Mouse (Mus musculus) E14TG2a.4 (cell line): ENCODE data around the gene Slc38a1.
"Not testable (repeated sequence)": the region's sequence is repeated elsewhere in the genome, so short reads cannot be mapped to it uniquely, and the experiment has no call there.

Source experiments
- H3K27me3 ChIP-seq: 2 replicates; pipeline ENCODE4 v1.6.1; 2014; ENCODE audit warnings: low read length, control low read depth; ENCODE audit not compliant: insufficient read depth
- H3K36me3 ChIP-seq: 2 replicates; pipeline ENCODE4 v1.6.1; 2014; ENCODE audit warnings: low read length, control low read depth; ENCODE audit not compliant: insufficient read depth
- H3K4me1 ChIP-seq: replicated peaks from 2 replicates; pipeline ENCODE4 v1.6.1; 2014; ENCODE audit warnings: low read depth, low read length, control low read depth
- H3K4me3 ChIP-seq: replicated peaks from 2 replicates; pipeline ENCODE4 v1.5.1; 2014; ENCODE audit warnings: mild to moderate bottlenecking, low read length
- H3K9me3 ChIP-seq: 2 replicates; pipeline ENCODE4 v1.6.1; 2014; ENCODE audit warnings: low read length, control low read depth
- CTCF ChIP-seq: conservative IDR thresholded peaks from 2 replicates; pipeline ENCODE4 v1.5.1; 2014; ENCODE audit warnings: low read length
- NANOG ChIP-seq: IDR thresholded peaks from 2 replicates; pipeline ENCODE4 v1.6.1; 2014; ENCODE audit warnings: borderline replicate concordance, low read length, mixed read lengths
- POU5F1 ChIP-seq: IDR thresholded peaks from 2 replicates; pipeline ENCODE4 v1.6.1; 2014; ENCODE audit warnings: low read length, borderline replicate concordance

Gene Slc38a1

GRCm38 (mm10) chr15:96634670-96635405, 7.9 kb downstream of the Slc38a1 start:
- TF ChIP-seq NANOG (no peak), CTCF (no peak), POU5F1 (no peak)
- Histone ChIP-seq H3K4me3 (peak overlapping the region; percentile 63), H3K4me1 (peaks cover 88% of the 10 kb centered on the region), H3K27me3 (no peaks in the 10 kb centered on the region), H3K36me3 (peaks cover 52% of the 10 kb centered on the region), H3K9me3 (no peaks in the 10 kb centered on the region)

- Histone ChIP-seq H3K9me3 (no peaks in the 10 kb centered on the region), H3K27me3 (no peaks in the 10 kb centered on the region), H3K4me1 (peaks cover 77% of the 10 kb centered on the region), H3K36me3 (peaks cover 42% of the 10 kb centered on the region), H3K4me3 (no peak overlapping the region)
- peak; percentile 51 for TF ChIP-seq CTCF
- no peak for TF ChIP-seq POU5F1
These were observed 10.5 kb downstream of the Slc38a1 start for GRCm38 (mm10) chr15:96632201-96632600.

- no peaks in the 10 kb centered on the region for H3K27me3 ChIP-seq
- TF ChIP-seq CTCF (no peak), POU5F1 (no peak), NANOG (no peak)
- peaks cover 76% of the 10 kb centered on the region for H3K4me1 ChIP-seq
- H3K4me3 ChIP-seq: 0 out of 2 replicates have a peak overlapping the region, but pooled peaks have one; percentile 4
- no peaks in the 10 kb centered on the region for H3K9me3 ChIP-seq
- peaks cover 52% of the 10 kb centered on the region for H3K36me3 ChIP-seq
These were observed 11.5 kb downstream of the Slc38a1 start for GRCm38 (mm10) chr15:96631107-96631718.

GRCm38 (mm10) chr15:96628256-96628655, 14.5 kb downstream of the Slc38a1 start:
- no peak for TF ChIP-seq POU5F1
- TF ChIP-seq CTCF: no peak
- TF ChIP-seq NANOG: no peak
- peaks cover 67% of the 10 kb centered on the region for H3K36me3 ChIP-seq
- H3K4me1 ChIP-seq: peaks cover 60% of the 10 kb centered on the region
- H3K4me3 ChIP-seq: no peak overlapping the region
- H3K9me3 ChIP-seq: no peaks in the 10 kb centered on the region
- H3K27me3 ChIP-seq: no peaks in the 10 kb centered on the region

GRCm38 (mm10) chr15:96626871-96627270, 15.8 kb downstream of the Slc38a1 start:
- H3K36me3 ChIP-seq: peaks cover 70% of the 10 kb centered on the region
- TF ChIP-seq NANOG: no peak
- TF ChIP-seq POU5F1: no peak
- no peak for TF ChIP-seq CTCF

GRCm38 (mm10) chr15:96625012-96625411, 17.7 kb downstream of the Slc38a1 start:
- not testable (repeated sequence) for H3K9me3 ChIP-seq, H3K27me3 ChIP-seq, H3K4me3 ChIP-seq
- peaks cover 74% of the 10 kb centered on the region for H3K36me3 ChIP-seq
- H3K4me1 ChIP-seq: peaks cover 38% of the 10 kb centered on the region

More at GRCm38 (mm10) chr15:96626871-96627270, 15.8 kb downstream of the Slc38a1 start:
- Histone ChIP-seq H3K9me3 (no peaks in the 10 kb centered on the region), H3K27me3 (no peaks in the 10 kb centered on the region), H3K4me3 (no peak overlapping the region), H3K4me1 (peaks cover 50% of the 10 kb centered on the region)

- H3K36me3 ChIP-seq: peaks cover 88% of the 10 kb centered on the region
- H3K27me3 ChIP-seq: no peaks in the 10 kb centered on the region
- peak; percentile 57 for TF ChIP-seq CTCF
- no peak for TF ChIP-seq POU5F1
- no peak for TF ChIP-seq NANOG
- H3K4me3 ChIP-seq: no peak overlapping the region
- H3K9me3 ChIP-seq: no peaks in the 10 kb centered on the region
- peaks cover 41% of the 10 kb centered on the region for H3K4me1 ChIP-seq
These were observed 20.3 kb downstream of the Slc38a1 start for GRCm38 (mm10) chr15:96622376-96622775.

GRCm38 (mm10) chr15:96621686-96622085, 21.0 kb downstream of the Slc38a1 start:
- no peak for TF ChIP-seq POU5F1
- no peak for TF ChIP-seq NANOG
- TF ChIP-seq CTCF: no peak
- no peaks in the 10 kb centered on the region for H3K27me3 ChIP-seq
- H3K36me3 ChIP-seq: peaks cover 86% of the 10 kb centered on the region
- H3K4me1 ChIP-seq: peaks cover 41% of the 10 kb centered on the region
- no peaks in the 10 kb centered on the region for H3K9me3 ChIP-seq
- no peak overlapping the region for H3K4me3 ChIP-seq

GRCm38 (mm10) chr15:96617555-96617954, 25.2 kb downstream of the Slc38a1 start:
- no peak overlapping the region for H3K4me3 ChIP-seq
- peaks cover 95% of the 10 kb centered on the region for H3K36me3 ChIP-seq
- no peaks in the 10 kb centered on the region for H3K27me3 ChIP-seq
- TF ChIP-seq CTCF (no peak), POU5F1 (no peak), NANOG (no peak)
- no peaks in the 10 kb centered on the region for H3K9me3 ChIP-seq
- peaks cover 34% of the 10 kb centered on the region for H3K4me1 ChIP-seq
